Mouse (Mus musculus): Measurements from ENCODE around the gene Rgsl1. TPM values are rescaled to one million over a fixed set of nuclear protein-coding genes. Genes with fewer than 3 reads are reported as not detected.
"Not testable (repeated sequence)": the region's sequence is repeated elsewhere in the genome, so short reads cannot be mapped to it uniquely, and the experiment has no call there.

The Rgsl1 gene
- polyA plus RNA-seq, 1 experiment from 2014 or later: not detected

DNA sequence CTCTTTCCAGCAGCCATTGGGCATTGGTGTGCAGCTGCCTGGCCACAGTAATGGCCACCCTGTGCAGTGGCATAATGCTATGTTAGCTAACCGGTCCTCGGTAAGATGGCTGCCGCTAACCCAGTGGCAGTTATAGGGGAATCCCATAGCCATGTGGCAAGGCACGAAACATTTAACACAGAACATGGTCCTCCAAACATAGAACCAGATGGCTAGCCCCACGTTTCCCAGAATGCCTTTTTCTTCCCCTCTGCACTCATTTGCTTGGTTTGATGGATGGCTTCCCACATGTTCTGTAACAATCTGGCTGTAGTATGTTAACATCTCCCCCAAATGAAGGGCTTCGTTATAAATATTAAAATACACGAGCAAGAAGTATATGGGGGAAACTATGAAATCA is 67.7 kb downstream of the Rgsl1 start:
- no peak for ATAC-seq (ENCODE audit: insufficient number of reproducible peaks, insufficient read depth, low FRiP score, low TSS enrichment, low read depth)
- Histone ChIP-seq H3K4me3 (replicated peaks) (no peak overlapping the region), H3K27me3 (no peaks in the 10 kb centered on the region), H3K36me3 (no peaks in the 10 kb centered on the region), H3K9me3 (no peaks in the 10 kb centered on the region), H3K27ac (no peak overlapping the region), H3K4me2 (no peak overlapping the region), H3K9ac (replicated peaks) (no peak overlapping the region), H3K4me1 (replicated peaks) (no peaks in the 10 kb centered on the region)
- 83% methylated on average over 7 of the region's 7 CpGs for WGBS

DNA sequence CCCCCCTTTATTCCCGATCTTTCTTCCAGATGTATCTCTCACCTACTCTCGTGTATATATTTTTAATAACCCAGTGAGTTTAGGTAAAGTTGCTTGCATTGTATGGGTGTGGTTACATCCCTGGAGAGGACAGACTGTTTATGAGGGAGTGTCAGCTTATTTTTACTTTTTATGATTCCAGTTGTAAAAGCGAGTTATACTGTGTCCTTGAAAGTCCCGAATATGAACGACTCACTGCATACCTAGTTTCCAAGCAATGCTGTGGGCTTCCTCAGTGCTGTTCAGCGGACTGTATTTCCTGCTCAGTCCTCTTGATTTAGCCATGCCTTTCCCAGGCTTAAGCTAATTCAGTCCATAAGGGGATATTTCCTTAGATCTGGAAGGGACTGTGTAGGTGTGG is 68.8 kb downstream of the Rgsl1 start:
- 72% methylated on average over 6 of the region's 6 CpGs for WGBS
- Histone ChIP-seq H3K9ac (replicated peaks) (no peak overlapping the region), H3K4me3 (replicated peaks) (no peak overlapping the region), H3K9me3 (no peaks in the 10 kb centered on the region), H3K27me3 (no peaks in the 10 kb centered on the region), H3K4me1 (replicated peaks) (no peaks in the 10 kb centered on the region), H3K4me2 (no peak overlapping the region), H3K27ac (no peak overlapping the region), H3K36me3 (no peaks in the 10 kb centered on the region)
- no peak for ATAC-seq (ENCODE audit: insufficient number of reproducible peaks, insufficient read depth, low FRiP score, low TSS enrichment, low read depth)

DNA sequence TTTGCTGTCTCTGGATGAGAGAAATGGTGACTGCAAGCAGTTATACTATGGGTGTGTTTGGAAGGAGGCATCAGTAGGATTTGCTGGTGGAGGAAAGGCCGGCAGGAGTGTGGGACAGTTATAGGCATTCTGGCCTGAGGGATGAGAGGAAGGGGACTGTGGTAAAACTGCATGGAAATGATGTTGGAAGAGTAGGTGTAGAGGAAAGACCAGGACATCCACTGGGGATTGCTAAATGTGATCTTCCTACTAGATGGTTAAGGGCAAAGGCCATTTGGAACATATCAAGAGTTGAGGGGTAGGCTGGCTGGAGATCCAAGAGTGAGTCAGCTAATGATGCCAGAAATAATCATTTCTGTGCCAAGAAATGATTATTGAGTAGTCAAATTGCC is 73.2 kb downstream of the Rgsl1 start:
- 91% methylated on average over 1 of the region's 1 CpGs for WGBS
- Histone ChIP-seq H3K27ac (no peak overlapping the region), H3K9me3 (no peaks in the 10 kb centered on the region), H3K4me2 (no peak overlapping the region), H3K9ac (replicated peaks) (no peak overlapping the region), H3K36me3 (no peaks in the 10 kb centered on the region), H3K27me3 (no peaks in the 10 kb centered on the region), H3K4me1 (replicated peaks) (no peaks in the 10 kb centered on the region), H3K4me3 (replicated peaks) (no peak overlapping the region)
- ATAC-seq (ENCODE audit: insufficient number of reproducible peaks, insufficient read depth, low FRiP score, low TSS enrichment, low read depth): no peak

DNA sequence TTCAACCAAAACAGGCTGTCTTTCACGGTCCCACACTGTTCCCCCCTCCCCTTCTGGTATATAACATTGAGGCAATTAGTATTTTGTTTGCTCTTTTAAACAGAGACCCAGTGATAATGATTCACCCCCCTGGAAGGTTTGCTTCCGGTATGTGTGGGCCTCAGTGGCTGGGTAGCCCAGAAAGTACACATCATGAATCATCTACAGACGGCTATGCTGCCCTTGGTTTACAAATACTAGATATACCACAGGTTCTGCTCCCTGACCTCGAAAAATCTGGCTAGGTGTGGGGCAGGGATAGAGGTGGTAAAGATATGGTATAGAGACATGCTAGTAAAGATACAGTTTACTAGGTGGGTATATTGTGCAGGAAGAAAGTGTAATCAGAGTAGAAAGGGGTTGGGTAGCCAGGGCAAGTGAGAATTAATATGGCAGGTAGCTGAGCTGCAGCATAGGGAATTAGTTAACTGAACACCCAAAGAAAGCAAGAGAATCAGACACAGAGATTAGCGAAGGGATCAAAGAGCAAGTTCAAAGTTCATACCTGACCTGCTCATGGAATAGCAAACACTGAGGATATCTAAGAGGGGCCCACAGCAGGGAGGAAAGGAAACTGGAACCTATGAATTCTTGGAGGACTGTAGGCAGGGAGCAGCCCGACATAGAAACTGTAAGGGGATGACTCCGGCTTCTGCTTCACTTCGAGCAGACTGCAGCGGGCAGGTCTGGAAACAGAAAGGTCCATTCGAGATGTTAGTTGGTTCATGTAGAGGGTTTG is 73.8 kb downstream of the Rgsl1 start:
- Histone ChIP-seq H3K4me2 (no peak overlapping the region), H3K27ac (no peak overlapping the region), H3K4me3 (replicated peaks) (no peak overlapping the region), H3K36me3 (no peaks in the 10 kb centered on the region), H3K9me3 (no peaks in the 10 kb centered on the region), H3K4me1 (replicated peaks) (no peaks in the 10 kb centered on the region), H3K9ac (replicated peaks) (no peak overlapping the region), H3K27me3 (no peaks in the 10 kb centered on the region)
- ATAC-seq (ENCODE audit: insufficient number of reproducible peaks, insufficient read depth, low FRiP score, low TSS enrichment, low read depth): no peak
- WGBS: 82% methylated on average over 10 of the region's 10 CpGs

DNA sequence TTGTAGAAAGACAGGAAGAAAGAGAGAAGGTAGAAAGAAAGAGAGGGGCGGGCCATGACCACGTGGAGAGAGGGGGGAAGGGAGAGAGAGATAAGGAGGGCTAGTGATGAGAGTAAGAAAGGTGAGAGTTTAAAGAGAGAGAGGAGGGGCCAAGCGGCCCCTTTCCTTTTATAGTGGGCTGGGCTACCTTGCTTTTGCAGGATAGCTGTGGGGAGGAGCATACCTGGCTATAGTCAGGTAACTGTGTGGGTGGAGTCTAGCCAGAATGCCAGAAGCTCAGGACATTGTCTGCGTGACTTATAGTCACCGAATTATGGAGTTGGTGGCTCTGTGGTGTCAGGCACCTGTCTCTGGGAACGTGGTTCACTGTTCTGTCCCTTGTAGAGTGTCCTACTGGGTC is 74.4 kb downstream of the Rgsl1 start:
- H3K27me3 ChIP-seq; H3K4me1 ChIP-seq (replicated peaks); ATAC-seq (ENCODE audit: insufficient number of reproducible peaks, insufficient read depth, low FRiP score, low TSS enrichment, low read depth); H3K4me2 ChIP-seq; H3K9ac ChIP-seq (replicated peaks); H3K4me3 ChIP-seq (replicated peaks); H3K9me3 ChIP-seq; H3K27ac ChIP-seq; H3K36me3 ChIP-seq: not testable (repeated sequence)
- WGBS: 66% methylated on average over 6 of the region's 6 CpGs

DNA sequence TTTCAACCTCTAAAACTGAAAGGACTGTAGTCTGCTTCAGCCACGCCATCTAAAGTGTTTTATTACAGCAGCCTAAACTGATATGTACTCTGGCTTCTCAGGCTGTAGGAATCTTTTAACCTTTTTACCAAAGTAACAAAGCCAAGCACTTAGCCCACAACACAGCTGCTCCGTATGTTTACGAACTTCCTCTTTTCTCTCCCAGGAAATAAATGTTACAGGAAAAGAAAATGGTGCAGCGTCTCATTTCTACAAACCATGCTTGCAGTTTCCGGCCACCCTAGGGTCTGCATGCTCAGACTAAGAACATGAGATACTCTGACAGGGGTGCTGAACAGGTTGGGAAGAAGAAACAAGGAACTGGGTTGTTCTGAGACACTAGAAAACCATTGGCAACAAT is 75.5 kb downstream of the Rgsl1 start:
- Histone ChIP-seq H3K4me2 (no peak overlapping the region), H3K27ac (no peak overlapping the region), H3K9ac (replicated peaks) (no peak overlapping the region), H3K9me3 (no peaks in the 10 kb centered on the region), H3K4me1 (replicated peaks) (no peaks in the 10 kb centered on the region), H3K27me3 (no peaks in the 10 kb centered on the region), H3K4me3 (replicated peaks) (no peak overlapping the region), H3K36me3 (no peaks in the 10 kb centered on the region)
- no peak for ATAC-seq (ENCODE audit: insufficient number of reproducible peaks, insufficient read depth, low FRiP score, low TSS enrichment, low read depth)
- 71% methylated on average over 5 of the region's 5 CpGs for WGBS

DNA sequence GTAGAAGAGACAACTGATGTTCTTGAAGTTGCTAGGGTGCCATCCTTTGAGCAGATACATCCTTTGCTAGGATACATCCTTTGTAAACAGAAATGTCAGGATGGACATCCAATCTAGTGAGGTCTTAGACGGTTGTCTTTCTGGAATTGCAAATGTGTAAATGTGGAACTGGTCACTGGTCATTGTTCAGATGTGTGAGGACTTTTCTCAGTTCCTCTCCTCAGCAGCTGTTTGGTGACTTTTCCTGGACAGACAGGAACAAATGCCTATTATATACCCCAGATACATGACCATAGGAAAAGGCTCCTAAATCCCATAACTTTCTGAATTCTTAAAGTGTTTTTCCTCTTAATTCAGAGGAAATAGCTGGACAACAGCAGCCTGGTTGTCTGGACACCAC is 76.7 kb downstream of the Rgsl1 start:
- Histone ChIP-seq H3K4me2 (no peak overlapping the region), H3K27me3 (no peaks in the 10 kb centered on the region), H3K9me3 (no peaks in the 10 kb centered on the region), H3K27ac (no peak overlapping the region), H3K9ac (replicated peaks) (no peak overlapping the region), H3K36me3 (no peaks in the 10 kb centered on the region), H3K4me3 (replicated peaks) (no peak overlapping the region), H3K4me1 (replicated peaks) (no peaks in the 10 kb centered on the region)
- ATAC-seq (ENCODE audit: insufficient number of reproducible peaks, insufficient read depth, low FRiP score, low TSS enrichment, low read depth): no peak
- WGBS: 79% methylated on average over 1 of the region's 1 CpGs

DNA sequence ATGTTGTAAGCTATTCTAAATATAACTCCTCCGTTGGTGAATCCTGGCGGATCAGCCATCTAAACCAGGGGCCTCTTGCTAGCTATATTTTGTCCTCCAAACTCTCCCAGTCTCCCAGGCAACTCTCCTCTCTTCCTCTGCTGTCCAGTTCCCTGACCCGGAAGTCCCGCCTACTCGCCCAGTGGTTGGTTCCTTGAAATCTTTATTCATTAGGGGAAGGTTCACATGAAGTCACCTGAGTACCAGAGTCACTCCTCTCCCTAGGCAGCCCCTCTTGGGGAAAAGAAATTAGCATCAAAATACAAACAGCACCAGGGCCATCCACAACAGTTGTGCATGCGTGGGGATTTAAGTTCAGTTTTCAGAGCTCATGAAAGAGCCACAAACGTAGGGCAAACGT is 77.6 kb downstream of the Rgsl1 start:
- no peak overlapping the region for H3K4me3 ChIP-seq (replicated peaks)
- no peaks in the 10 kb centered on the region for H3K9me3 ChIP-seq
- H3K27me3 ChIP-seq: no peaks in the 10 kb centered on the region
- no peak overlapping the region for H3K9ac ChIP-seq (replicated peaks)
- H3K4me1 ChIP-seq (replicated peaks): no peaks in the 10 kb centered on the region
- ATAC-seq (ENCODE audit: insufficient number of reproducible peaks, insufficient read depth, low FRiP score, low TSS enrichment, low read depth): no peak
- WGBS: 52% methylated on average over 8 of the region's 8 CpGs
- peaks cover 2% of the 10 kb centered on the region for H3K36me3 ChIP-seq
- H3K27ac ChIP-seq: no peak overlapping the region
- H3K4me2 ChIP-seq: no peak overlapping the region

DNA sequence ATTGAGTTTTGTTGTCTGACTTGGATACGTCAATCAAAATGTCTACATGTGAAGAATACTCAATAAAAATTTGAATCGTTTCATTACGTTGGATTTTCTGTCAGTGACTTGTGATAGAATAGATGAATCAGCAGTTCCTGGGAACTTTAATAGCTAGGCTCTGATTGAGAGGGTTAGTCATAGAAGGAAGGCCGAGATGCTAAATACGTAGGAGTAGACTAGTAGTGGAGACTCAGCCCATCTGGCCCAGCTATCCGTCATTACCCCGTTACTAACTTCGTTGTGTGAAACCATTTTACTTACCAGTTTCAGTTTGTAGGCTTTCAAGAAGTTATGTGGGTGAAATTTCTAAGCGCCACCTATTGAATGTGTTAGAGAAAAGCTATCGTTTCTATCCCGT is 79.8 kb downstream of the Rgsl1 start:
- no peak overlapping the region for H3K27ac ChIP-seq
- H3K9ac ChIP-seq (replicated peaks): no peak overlapping the region
- ATAC-seq (ENCODE audit: insufficient number of reproducible peaks, insufficient read depth, low FRiP score, low TSS enrichment, low read depth): no peak
- H3K36me3 ChIP-seq: peaks cover 14% of the 10 kb centered on the region
- H3K9me3 ChIP-seq: no peaks in the 10 kb centered on the region
- H3K27me3 ChIP-seq: no peaks in the 10 kb centered on the region
- WGBS: 85% methylated on average over 11 of the region's 11 CpGs
- no peak overlapping the region for H3K4me3 ChIP-seq (replicated peaks)
- no peak overlapping the region for H3K4me2 ChIP-seq
- H3K4me1 ChIP-seq (replicated peaks): no peaks in the 10 kb centered on the region

DNA sequence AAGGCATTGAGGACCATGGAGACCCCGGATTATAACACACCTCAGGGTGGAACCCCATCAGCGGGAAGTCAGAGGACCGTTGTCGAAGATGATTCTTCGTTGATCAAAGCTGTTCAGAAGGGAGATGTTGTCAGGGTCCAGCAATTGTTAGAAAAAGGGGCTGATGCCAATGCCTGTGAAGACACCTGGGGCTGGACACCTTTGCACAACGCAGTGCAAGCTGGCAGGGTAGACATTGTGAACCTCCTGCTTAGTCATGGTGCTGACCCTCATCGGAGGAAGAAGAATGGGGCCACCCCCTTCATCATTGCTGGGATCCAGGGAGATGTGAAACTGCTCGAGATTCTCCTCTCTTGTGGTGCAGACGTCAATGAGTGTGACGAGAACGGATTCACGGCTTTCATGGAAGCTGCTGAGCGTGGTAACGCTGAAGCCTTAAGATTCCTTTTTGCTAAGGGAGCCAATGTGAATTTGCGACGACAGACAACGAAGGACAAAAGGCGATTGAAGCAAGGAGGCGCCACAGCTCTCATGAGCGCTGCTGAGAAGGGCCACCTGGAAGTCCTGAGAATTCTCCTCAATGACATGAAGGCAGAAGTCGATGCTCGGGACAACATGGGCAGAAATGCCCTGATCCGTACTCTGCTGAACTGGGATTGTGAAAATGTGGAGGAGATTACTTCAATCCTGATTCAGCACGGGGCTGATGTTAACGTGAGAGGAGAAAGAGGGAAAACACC is 90.0 kb downstream of the Rgsl1 start:
- no peak for ATAC-seq (ENCODE audit: insufficient number of reproducible peaks, insufficient read depth, low FRiP score, low TSS enrichment, low read depth)
- 77% methylated on average over 25 of the region's 25 CpGs for WGBS

DNA sequence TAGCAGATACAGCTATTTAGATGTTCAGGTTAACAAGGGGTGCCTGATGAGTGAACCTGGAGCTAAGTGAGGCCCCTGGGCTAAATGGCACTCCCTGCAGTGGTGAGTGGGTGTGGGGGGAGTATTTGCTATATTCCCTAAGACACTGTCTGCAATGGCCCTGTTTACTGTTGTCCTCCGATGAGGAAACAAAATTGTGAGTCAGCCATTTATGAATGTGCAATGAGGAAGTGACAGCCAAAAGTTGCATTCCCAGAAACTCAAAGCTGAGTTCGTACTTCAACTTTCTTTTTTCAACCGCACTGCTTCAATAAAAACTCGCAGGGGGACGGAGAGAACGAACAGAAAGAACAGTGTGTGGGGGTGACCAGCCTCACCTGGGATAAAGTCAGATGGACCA is 91.4 kb downstream of the Rgsl1 start:
- peak overlapping the region; percentile 23; the same call in 1 of the 2 replicates for H3K4me3 ChIP-seq (replicated peaks)
- WGBS: 68% methylated on average over 6 of the region's 6 CpGs

More for the DNA sequence above, 90.0 kb downstream of the Rgsl1 start:
- Histone ChIP-seq H3K9me3 (no peaks in the 10 kb centered on the region), H3K4me1 (replicated peaks) (peaks cover 21% of the 10 kb centered on the region), H3K27me3 (no peaks in the 10 kb centered on the region; the same call in 1 of the 2 replicates), H3K27ac (no peak overlapping the region), H3K9ac (replicated peaks) (no peak overlapping the region), H3K4me3 (replicated peaks) (no peak overlapping the region), H3K4me2 (no peak overlapping the region), H3K36me3 (peaks cover 8% of the 10 kb centered on the region; the same call in 1 of the 2 replicates)

More for the DNA sequence above, 91.4 kb downstream of the Rgsl1 start:
- Histone ChIP-seq H3K27ac (no peak overlapping the region), H3K36me3 (0 out of 2 replicates have a peak, but pooled peaks cover 4% of the 10 kb centered on the region), H3K4me1 (replicated peaks) (peaks cover 25% of the 10 kb centered on the region), H3K4me2 (peak overlapping the region; percentile 43), H3K9me3 (no peaks in the 10 kb centered on the region), H3K27me3 (peaks cover 1% of the 10 kb centered on the region; the same call in 1 of the 2 replicates), H3K9ac (replicated peaks) (no peak overlapping the region)
- ATAC-seq (ENCODE audit: insufficient number of reproducible peaks, insufficient read depth, low FRiP score, low TSS enrichment, low read depth): no peak

All from limb, embryonic 12.5 days (tissue).